29 mouse cellular contexts compared by ENCODE assay signal in the genomic region with DNA sequence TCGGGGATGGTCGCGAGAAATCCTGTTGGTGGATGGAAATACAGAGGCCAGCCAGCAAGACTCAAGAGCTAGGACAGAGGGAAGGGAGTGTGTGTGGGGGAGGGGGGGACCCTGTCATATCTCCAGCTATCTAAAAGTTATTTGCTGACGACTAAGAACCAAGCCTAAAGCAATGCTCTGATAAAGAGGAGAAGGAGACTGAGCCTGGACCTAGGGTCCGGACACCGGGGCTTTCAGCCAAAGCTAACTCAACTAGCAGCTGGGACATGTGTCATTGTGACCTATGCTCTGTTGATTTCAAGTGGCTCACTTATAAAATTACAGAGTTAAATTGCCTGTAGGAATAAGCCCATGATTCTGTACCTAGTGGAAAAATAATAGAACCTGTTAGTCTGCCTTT. TPM values are rescaled to one million over a fixed set of nuclear protein-coding genes. Genes with fewer than 3 reads are reported as not detected.
DNase-seq lines count a peak whose midpoint lies in the region; ATAC-seq and TF ChIP-seq lines count a peak whose summit lies in the region.
"Had no signal": no experiment of that assay in that cellular context is flagged by ENCODE, and none has a peak within 500 bp of the region (broad histone marks: within the 10 kb centered on the region; RNA-seq: fewer than 3 reads in every experiment).

No protein-coding gene starts in this region.

- H3K4me3 ChIP-seq in kidney, embryonic 15.5 days (replicated peaks), result no peak overlapping the region
- peak overlapping the region; percentile 3; the same call in 1 of the 2 replicates for H3K4me3 ChIP-seq in layer of hippocampus, adult 2 months
- H3K4me3 ChIP-seq: embryonic facial prominence, embryonic 10.5 days; embryonic facial prominence, embryonic 13.5 days; erythroblast, embryonic 14.5 days; forebrain, embryonic 12.5 days; forebrain, embryonic 15.5 days; heart, embryonic 12.5 days; heart, embryonic 15.5 days had no signal

- no peak overlapping the region for H3K27ac ChIP-seq in kidney, embryonic 15.5 days
- H3K27ac ChIP-seq in layer of hippocampus, adult 2 months, result 0 out of 2 replicates have a peak overlapping the region, but pooled peaks have one; percentile 14
- H3K27ac ChIP-seq: embryonic facial prominence, embryonic 10.5 days; embryonic facial prominence, embryonic 13.5 days; forebrain, embryonic 12.5 days; forebrain, embryonic 15.5 days; heart, embryonic 15.5 days; hindbrain, embryonic 14.5 days had no signal

- TF ChIP-seq CTCF in layer of hippocampus, adult 2 months (conservative IDR thresholded peaks at IDR 0.05), result no peak

- WGBS in kidney, embryonic 15.5 days, result 57% methylated on average over 6 of the region's 6 CpGs

- H3K9ac ChIP-seq in kidney, embryonic 15.5 days, result no peak overlapping the region
- H3K9ac ChIP-seq: embryonic facial prominence, embryonic 13.5 days; forebrain, embryonic 12.5 days; forebrain, embryonic 15.5 days; heart, embryonic 12.5 days; heart, embryonic 15.5 days; hindbrain, embryonic 14.5 days had no signal

- H3K36me3 ChIP-seq in kidney, embryonic 15.5 days, result no peaks in the 10 kb centered on the region
- H3K36me3 ChIP-seq: embryonic facial prominence, embryonic 10.5 days; embryonic facial prominence, embryonic 13.5 days; forebrain, embryonic 12.5 days; forebrain, embryonic 15.5 days; heart, embryonic 12.5 days; heart, embryonic 15.5 days had no signal

- H3K4me1 ChIP-seq in kidney, embryonic 15.5 days, result no peaks in the 10 kb centered on the region
- H3K4me1 ChIP-seq: embryonic facial prominence, embryonic 10.5 days; embryonic facial prominence, embryonic 13.5 days; forebrain, embryonic 12.5 days; heart, embryonic 12.5 days; heart, embryonic 15.5 days had no signal

- peaks cover 30% of the 10 kb centered on the region for H3K27me3 ChIP-seq in kidney, embryonic 15.5 days

- DNase-seq in heart, adult 11 months, result peak; percentile 18
- DNase-seq in heart, postnatal 4 days, result no peak
- no peak for DNase-seq in kidney, adult 8-10 months
- DNase-seq in layer of hippocampus, adult 2 months (ENCODE audit: low spot score in 2 of 2), result no peak
- no peak for DNase-seq in layer of hippocampus, adult 11-12 months (ENCODE audit: low spot score)
- DNase-seq in kidney, postnatal 36 days, result peak; percentile 14 to 33
- DNase-seq: adrenal gland, adult 8-10 months; adrenal gland, postnatal 25 days; cerebellum, adult 11-12 months; cerebellum, adult 8-10 months; cerebellum, postnatal 10 days; cerebellum, postnatal 36 days; embryo, embryonic 11 days; gastrocnemius, postnatal 10 days; gastrocnemius, postnatal 36 days; heart, adult 18-20 months; heart, postnatal 10 days; heart, postnatal 36 days had no signal

- 0 out of 2 replicates have a peak, but pooled peaks have one; percentile 43 for ATAC-seq in kidney, embryonic 15.5 days (replicated peaks; ENCODE audit: low FRiP score)
- ATAC-seq in granulocyte monocyte progenitor cell, adult 5-6 weeks (replicated peaks; ENCODE audit: poor library complexity, severe bottlenecking), result no peak
- ATAC-seq: activated CD4-positive, CD25-positive, alpha-beta regulatory T cell, adult 4 months; forebrain, embryonic 15.5 days had no signal

- H3K4me2 ChIP-seq in kidney, embryonic 15.5 days, result no peak overlapping the region
- H3K4me2 ChIP-seq: embryonic facial prominence, embryonic 13.5 days; forebrain, embryonic 12.5 days; forebrain, embryonic 15.5 days; heart, embryonic 12.5 days; heart, embryonic 15.5 days; hindbrain, embryonic 14.5 days had no signal

- no peaks in the 10 kb centered on the region for H3K9me3 ChIP-seq in kidney, embryonic 15.5 days (replicated peaks)
- H3K9me3 ChIP-seq: embryonic facial prominence, embryonic 10.5 days; embryonic facial prominence, embryonic 13.5 days; forebrain, embryonic 12.5 days; forebrain, embryonic 15.5 days; heart, embryonic 12.5 days; heart, embryonic 15.5 days had no signal

RNA-seq across cellular contexts. Expression of a gene that starts 6.4 kb away (rescaled TPM):
- 1 to 10 TPM; 1.3 to 1.5 TPM for total RNA-seq in heart, postnatal 4 days (2021)
- polyA plus RNA-seq in kidney, embryonic 15.5 days (2015; fragmentation: Nextera tagmentation; extraction: Ambion mirVana), result 0.09 and 0.27 TPM in 2 replicates
- 100 to 1,000 TPM; 193 to 194 TPM for total RNA-seq in layer of hippocampus, adult 2 months (2021)
- not detected in 2 replicates for total RNA-seq in granulocyte monocyte progenitor cell, adult 5-6 weeks (2014; fragmentation: Nextera tagmentation)
- not detected in 2 replicates for total RNA-seq in granulocyte monocyte progenitor cell, adult 5-6 weeks (2017)
- polyA plus RNA-seq: activated CD4-positive, CD25-positive, alpha-beta regulatory T cell, adult 4 months; erythroblast, embryonic 14.5 days had no signal

Comparison
In these comparisons a context has a peak if more than half of its experiments do, and no peak if none do; other contexts are left out.
1. DNase-seq: peak in heart, adult 11 months (single experiment) and kidney, postnatal 36 days (2 of 2); none in heart, postnatal 4 days (single experiment), kidney, adult 8-10 months (0 of 2), layer of hippocampus, adult 2 months (0 of 2) and layer of hippocampus, adult 11-12 months (single experiment).
2. RNA of a gene that starts 6.4 kb away (total RNA-seq): 193 to 194 TPM in layer of hippocampus, adult 2 months; 1.3 to 1.5 TPM in heart, postnatal 4 days and not detected in granulocyte monocyte progenitor cell, adult 5-6 weeks; every median in the first group is over 10 times any median in the second.